Mouse (Mus musculus): Measurements from ENCODE around the gene Kcnj15. TPM values are rescaled to one million over a fixed set of nuclear protein-coding genes. Genes with fewer than 3 reads are reported as not detected.

The Kcnj15 gene
- polyA plus RNA-seq (2012; rRNA removed): 11.8 and 17.2 TPM in 2 replicates

DNA sequence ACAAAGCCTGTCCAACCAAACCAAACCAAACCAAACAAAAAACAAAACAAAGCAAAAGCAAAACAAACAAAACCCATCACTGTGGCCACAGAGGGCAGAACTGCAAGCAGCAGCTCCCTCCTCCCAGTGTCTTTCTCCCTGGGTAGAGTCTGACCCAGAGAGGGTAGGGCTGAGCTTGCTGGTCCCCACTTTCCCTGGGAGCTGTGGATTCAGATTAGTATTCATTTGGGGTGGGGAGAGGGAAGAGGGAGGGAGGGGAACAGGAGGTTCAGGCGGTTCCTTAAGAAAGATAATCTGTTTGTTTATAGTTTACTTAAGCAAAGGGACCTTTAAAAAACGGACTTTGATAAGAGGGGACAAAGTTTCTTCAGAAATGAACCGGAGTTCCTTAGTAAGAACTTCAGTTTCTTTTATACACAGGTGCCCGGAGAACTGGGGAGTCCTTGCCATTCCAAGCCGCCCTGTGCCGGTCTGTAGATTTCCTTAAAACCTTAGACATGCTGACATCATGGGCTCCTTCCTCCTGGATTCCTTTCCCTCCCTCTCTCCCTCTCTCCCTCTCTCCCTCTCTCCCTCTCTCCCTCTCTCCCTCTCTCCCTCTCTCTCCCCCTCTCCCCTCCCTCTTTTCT lies at the start of gene Kcnj15:
Kcnj15 (plus strand) TSS at position 293 of the 629 bp plus-strand sequence.

